18 mouse cellular contexts compared by ENCODE assay signal in genomic region chr10:67943513-67943912, GRCm38 (mm10). TPM values are rescaled to one million over a fixed set of nuclear protein-coding genes. Genes with fewer than 3 reads are reported as not detected.
DNase-seq lines count a peak whose midpoint lies in the region; ATAC-seq and TF ChIP-seq lines count a peak whose summit lies in the region.
"Had no signal": no experiment of that assay in that cellular context is flagged by ENCODE, and none has a peak within 500 bp of the region (broad histone marks: within the 10 kb centered on the region; RNA-seq: fewer than 3 reads in every experiment).

No protein-coding gene starts in this region.

- no peaks in the 10 kb centered on the region for H3K27me3 ChIP-seq in E14TG2a.4 (ENCODE audit: insufficient read depth, low read length)
- no peaks in the 10 kb centered on the region for H3K27me3 ChIP-seq in splenic B cell, adult 2 months (ENCODE audit: control insufficient read depth, insufficient read depth, low read length, poor library complexity, severe bottlenecking)
- H3K27me3 ChIP-seq: limb, embryonic 12.5 days had no signal

- H3K36me3 ChIP-seq in E14TG2a.4 (ENCODE audit: insufficient read depth, low read length): no peaks in the 10 kb centered on the region
- no peaks in the 10 kb centered on the region for H3K36me3 ChIP-seq in splenic B cell, adult 2 months (ENCODE audit: control insufficient read depth, insufficient read depth, low read length, poor library complexity, severe bottlenecking)
- H3K36me3 ChIP-seq: heart, embryonic 10.5 days; hindbrain, embryonic 10.5 days; limb, embryonic 12.5 days had no signal

- ATAC-seq in granulocyte monocyte progenitor cell, adult 5-6 weeks (replicated peaks; ENCODE audit: poor library complexity, severe bottlenecking): peak; percentile 100
- ATAC-seq: forebrain, postnatal 0 days had no signal

- H3K4me1 ChIP-seq in E14TG2a.4 (replicated peaks; ENCODE audit: low read depth, low read length): no peaks in the 10 kb centered on the region
- H3K4me1 ChIP-seq: hindbrain, embryonic 10.5 days had no signal

- H3K4me3 ChIP-seq in E14TG2a.4 (replicated peaks; ENCODE audit: low read length): no peak overlapping the region
- H3K4me3 ChIP-seq: heart, embryonic 10.5 days; hindbrain, embryonic 10.5 days; limb, embryonic 12.5 days had no signal

- peak; percentile 7 for DNase-seq in retina, postnatal 1 day
- no peak for DNase-seq in retina, embryonic 14.5 days (ENCODE audit: low spot score)
- DNase-seq in splenic B cell, adult 2 months (ENCODE audit: low read depth, low spot score): peak; percentile 6
- DNase-seq in left cerebral cortex, postnatal 36 days (ENCODE audit: low spot score in 2 of 2): no peak
- DNase-seq in kidney, postnatal 10 days: no peak
- no peak for DNase-seq in ovary, adult 18-20 months (ENCODE audit: low spot score)
- DNase-seq: cerebellum, adult 2 months; forebrain, postnatal 0 days; gastrocnemius, postnatal 10 days; kidney, adult 11 months; kidney, postnatal 4 days; lung, adult 2 months; right cerebral cortex, postnatal 14 days had no signal

- H3K9me3 ChIP-seq in E14TG2a.4 (ENCODE audit: low read length): no peaks in the 10 kb centered on the region
- H3K9me3 ChIP-seq: heart, embryonic 10.5 days; hindbrain, embryonic 10.5 days; limb, embryonic 12.5 days had no signal

- intact Hi-C loops in left cerebral cortex, postnatal 36 days (cut with DNase I): no loop called here

- peak; percentile 37 for TF ChIP-seq CTCF in E14TG2a.4 (conservative IDR thresholded peaks at IDR 0.05; ENCODE audit: low read length)

RNA-seq across cellular contexts. Expression of gene Zfp365, which starts 31.1 kb away (rescaled TPM):
- not detected in 2 replicates for total RNA-seq in granulocyte monocyte progenitor cell, adult 5-6 weeks (2014; fragmentation: Nextera tagmentation)
- total RNA-seq in granulocyte monocyte progenitor cell, adult 5-6 weeks (2017): not detected in 2 replicates
- total RNA-seq in left cerebral cortex, postnatal 36 days (2021): 100 to 1,000 TPM; 454 to 507 TPM

RNA-seq across cellular contexts. Expression of gene Rtkn2, which starts 35.9 kb away (rescaled TPM):
- 1.9 and 6.6 TPM in 2 replicates for total RNA-seq in granulocyte monocyte progenitor cell, adult 5-6 weeks (2014; fragmentation: Nextera tagmentation)
- total RNA-seq in granulocyte monocyte progenitor cell, adult 5-6 weeks (2017): 9.6 and 9.8 TPM in 2 replicates
- total RNA-seq in left cerebral cortex, postnatal 36 days (2021): 1 to 10 TPM; 5.5 to 5.9 TPM

Comparison
In these comparisons a context has a peak if more than half of its experiments do, and no peak if none do; other contexts are left out.
1. DNase-seq: peak in retina, postnatal 1 day (single experiment) and splenic B cell, adult 2 months (single experiment); none in retina, embryonic 14.5 days (single experiment), left cerebral cortex, postnatal 36 days (0 of 2), kidney, postnatal 10 days (single experiment) and ovary, adult 18-20 months (single experiment).
2. RNA of gene Zfp365, which starts 31.1 kb away (total RNA-seq): 454 to 507 TPM in left cerebral cortex, postnatal 36 days; not detected in granulocyte monocyte progenitor cell, adult 5-6 weeks; every median in the first group is over 100 times any median in the second.